Mouse (Mus musculus) hindbrain, postnatal 0 days (tissue): ENCODE data around the gene C1qtnf1. TPM values are rescaled to one million over a fixed set of nuclear protein-coding genes. Genes with fewer than 3 reads are reported as not detected.

Experiments used
- ATAC-seq: fragments of 200-750 bp; cut with Nextera tagmentation; 2 replicates; pipeline ENCODE4 v1.8.0; 2017; ENCODE audit warnings: mild to moderate bottlenecking, moderate TSS enrichment, moderate library complexity
- DNase-seq: peaks from one replicate; pipeline ENCODE4 v3.0.0-alpha.2; 2015; ENCODE audit warnings: low spot score
- H3K27ac ChIP-seq: fragments of 300-500 bp; sonication (generic); 2 replicates; pipeline ENCODE4 v1.5.1; 2014; ENCODE audit warnings: mild to moderate bottlenecking
- H3K27me3 ChIP-seq: fragments of 300-500 bp; sonication (generic); 2 replicates; pipeline ENCODE4 v1.6.1; 2014; ENCODE audit warnings: low read length, mixed read lengths; ENCODE audit not compliant: insufficient read depth
- H3K36me3 ChIP-seq: fragments of 300-500 bp; sonication (generic); 2 replicates; pipeline ENCODE4 v1.6.1; 2014; ENCODE audit warnings: low read length, mixed read lengths; ENCODE audit not compliant: insufficient read depth
- H3K4me1 ChIP-seq: fragments of 300-500 bp; sonication (generic); 2 replicates; pipeline ENCODE4 v1.6.1; 2014; ENCODE audit warnings: antibody characterized with exemption, low read length, mixed read lengths; ENCODE audit not compliant: insufficient read depth
- H3K4me2 ChIP-seq: fragments of 300-500 bp; sonication (generic); 2 replicates; pipeline ENCODE4 v1.6.1; 2014; ENCODE audit warnings: low read depth, mild to moderate bottlenecking, low read length, moderate library complexity, mixed read lengths
- H3K4me3 ChIP-seq: fragments of 300-500 bp; sonication (generic); 2 replicates; pipeline ENCODE4 v1.5.1; 2014; ENCODE audit warnings: low read length
- H3K9ac ChIP-seq: fragments of 300-500 bp; sonication (generic); replicated peaks from 2 replicates; pipeline ENCODE4 v1.6.1; 2014; ENCODE audit warnings: mild to moderate bottlenecking, low read length, moderate library complexity, mixed read lengths
- H3K9me3 ChIP-seq: fragments of 300-500 bp; sonication (generic); 2 replicates; pipeline ENCODE4 v1.6.1; 2016; ENCODE audit warnings: low read length, mixed read lengths
- CTCF ChIP-seq: IDR thresholded peaks from 2 replicates; pipeline ENCODE4 v1.5.1; 2016; ENCODE audit warnings: antibody characterized with exemption, control low read depth, low read depth
- WGBS: fragments of 180-500 bp; shearing (Covaris S2); extraction: QIAGEN DNeasy Blood & Tissue Kit; methylation state at CpG from one replicate; pipeline ENCODE4 v1.1.7; 2014; 5-methylcytosine and 5-hydroxymethylcytosine counted together
- polyA plus RNA-seq: library from polyadenylated mRNA; unstranded; fragments of >200 nt; fragmentation: Nextera tagmentation; extraction: Ambion mirVana; gene quantifications from 2 replicates; pipeline ENCODE4 v1.2.1, GENCODE M21; 2015
- total RNA-seq: library from RNA; depleted of rRNA; stranded (reverse); fragments of >200 nt; gene quantifications from 2 replicates; pipeline ENCODE4 v1.2.3, GENCODE M21; 2014

C1qtnf1 gene
- total and polyA plus RNA-seq, 2 experiments from 2014 or later = 4.3 to 5.4 TPM

DNA sequence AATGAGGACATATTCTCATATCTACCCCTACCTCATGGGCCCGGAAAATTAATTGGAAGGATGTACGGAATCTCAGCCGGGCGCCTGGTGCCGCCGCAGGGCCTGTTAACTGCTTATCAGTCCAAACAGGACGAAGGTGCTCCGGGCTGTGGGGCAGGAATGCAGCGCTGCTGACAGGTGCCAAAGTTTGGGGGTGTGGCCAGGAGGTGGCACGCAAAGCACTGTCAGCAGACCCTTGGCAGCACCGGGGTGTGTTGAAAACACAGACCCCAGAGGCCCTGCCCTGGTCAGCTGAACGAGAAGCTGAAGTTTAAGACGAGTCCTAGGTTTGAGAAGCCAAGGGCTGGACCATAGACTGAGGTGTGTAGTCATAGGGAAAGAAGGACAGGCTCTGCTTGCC is 14.7 kb downstream of the C1qtnf1 start:
- ATAC-seq (no peak), DNase-seq (peak; percentile 21)
- TF ChIP-seq CTCF = no peak
- no peak overlapping the region for H3K4me2 ChIP-seq
- 68% methylated on average over 13 of the region's 13 CpGs for WGBS
- no peaks in the 10 kb centered on the region for H3K9me3 ChIP-seq
- no peak overlapping the region for H3K4me3 ChIP-seq
- H3K9ac ChIP-seq = no peak overlapping the region
- no peak overlapping the region for H3K27ac ChIP-seq
- H3K27me3 ChIP-seq = no peaks in the 10 kb centered on the region
- no peaks in the 10 kb centered on the region for H3K36me3 ChIP-seq
- 0 out of 2 replicates have a peak, but pooled peaks cover 10% of the 10 kb centered on the region for H3K4me1 ChIP-seq

DNA sequence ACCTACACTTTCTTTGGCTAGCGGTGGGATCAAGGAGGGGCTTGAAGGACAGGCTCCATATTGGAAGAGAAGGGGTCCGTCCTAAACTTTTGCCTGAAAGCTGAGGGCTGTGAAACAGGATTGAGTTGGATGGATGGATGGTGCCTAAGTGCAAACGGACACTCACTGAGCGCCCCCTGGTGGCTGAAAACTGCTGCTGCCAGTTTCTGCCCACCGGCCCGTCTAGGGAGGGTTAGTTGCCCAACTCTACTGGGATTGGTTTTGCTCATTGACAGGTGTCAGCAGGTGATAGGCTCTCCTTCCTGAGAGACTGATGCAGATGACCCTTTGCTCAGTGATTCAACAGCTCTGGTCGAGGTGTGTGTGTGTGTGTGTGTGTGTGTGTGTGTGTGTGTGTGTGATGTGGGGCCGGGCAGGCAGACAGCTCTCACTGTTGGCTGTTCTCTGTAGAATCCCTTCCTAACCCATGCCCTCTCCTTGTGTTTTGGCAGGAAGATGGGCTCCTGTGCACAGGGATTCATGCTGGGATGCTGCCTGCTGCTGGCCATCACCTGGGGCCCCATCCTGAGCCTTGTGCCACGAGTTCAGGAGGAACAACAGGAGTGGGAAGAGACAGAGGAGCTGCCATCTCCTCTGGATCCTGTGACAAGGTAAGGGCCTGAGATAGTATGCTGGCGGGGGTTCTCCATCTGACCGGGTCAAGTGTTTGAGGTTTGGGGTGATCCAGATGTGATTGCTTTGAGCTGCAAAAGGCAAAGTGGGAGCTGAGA is 15.4 kb downstream of the C1qtnf1 start:
- Histone ChIP-seq H3K9me3 (no peaks in the 10 kb centered on the region), H3K27ac (no peak overlapping the region), H3K9ac (no peak overlapping the region), H3K27me3 (no peaks in the 10 kb centered on the region), H3K4me3 (no peak overlapping the region), H3K4me1 (0 out of 2 replicates have a peak, but pooled peaks cover 9% of the 10 kb centered on the region), H3K36me3 (no peaks in the 10 kb centered on the region), H3K4me2 (no peak overlapping the region)
- DNase-seq (peak; percentile 85), ATAC-seq (0 out of 2 replicates have a peak, but pooled peaks have one; percentile 36)
- 34% methylated on average over 11 of the region's 11 CpGs for WGBS
- peak; percentile 95 for TF ChIP-seq CTCF

DNA sequence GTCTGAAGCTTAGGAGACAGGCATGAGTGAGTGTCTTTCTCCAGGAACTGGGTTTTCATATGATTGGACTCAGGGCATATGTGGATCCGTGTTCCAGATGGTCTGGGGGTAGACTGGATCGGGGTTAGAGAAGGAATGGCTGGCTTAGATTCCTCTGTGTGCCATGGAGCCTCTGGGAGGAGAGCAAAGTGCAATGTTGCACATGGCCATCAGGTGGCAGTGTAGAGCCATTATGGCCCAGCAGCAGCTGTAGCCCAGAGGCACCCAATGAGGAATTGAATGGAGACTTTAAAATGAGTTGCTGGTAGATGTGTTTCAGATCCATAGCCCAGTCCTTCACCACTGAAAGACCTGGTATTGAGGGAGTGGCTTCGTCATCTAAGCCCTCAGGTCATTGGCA is 17.8 kb downstream of the C1qtnf1 start:
- H3K27ac ChIP-seq = no peak overlapping the region
- ATAC-seq = peak; percentile 84
- H3K4me2 ChIP-seq = no peak overlapping the region
- no peak overlapping the region for H3K9ac ChIP-seq
- no peak overlapping the region for H3K4me3 ChIP-seq
- TF ChIP-seq CTCF = peak; percentile 99
- H3K4me1 ChIP-seq = no peaks in the 10 kb centered on the region
- H3K27me3 ChIP-seq = no peaks in the 10 kb centered on the region
- 10% methylated on average over 3 of the region's 3 CpGs for WGBS
- peak; percentile 88 for DNase-seq
- no peaks in the 10 kb centered on the region for H3K36me3 ChIP-seq
- H3K9me3 ChIP-seq = no peaks in the 10 kb centered on the region

DNA sequence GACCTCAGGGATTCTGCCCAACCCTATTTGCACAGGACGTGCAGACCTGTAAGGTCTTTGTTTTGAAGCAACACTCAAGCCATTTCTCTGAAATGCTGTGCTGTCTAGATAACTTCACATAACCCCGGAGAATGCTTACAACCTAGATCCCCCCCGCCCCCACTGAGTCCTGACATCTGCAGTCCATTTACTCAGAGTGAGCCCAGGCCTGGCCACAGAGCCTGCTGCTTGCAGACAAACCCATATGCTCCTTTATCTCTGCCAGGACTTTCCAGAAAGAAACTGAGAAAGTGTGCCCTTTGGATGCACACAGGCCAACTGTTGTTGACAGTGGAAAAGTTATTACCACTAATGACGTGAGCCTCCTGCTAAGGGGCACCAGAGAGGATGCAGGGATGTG is 19.3 kb downstream of the C1qtnf1 start:
- H3K9me3 ChIP-seq = no peaks in the 10 kb centered on the region
- DNase-seq = no peak
- no peak overlapping the region for H3K9ac ChIP-seq
- no peak for TF ChIP-seq CTCF
- H3K4me1 ChIP-seq = no peaks in the 10 kb centered on the region
- H3K4me3 ChIP-seq = no peak overlapping the region
- no peaks in the 10 kb centered on the region for H3K27me3 ChIP-seq
- H3K36me3 ChIP-seq = no peaks in the 10 kb centered on the region
- 73% methylated on average over 4 of the region's 4 CpGs for WGBS
- no peak overlapping the region for H3K27ac ChIP-seq
- H3K4me2 ChIP-seq = no peak overlapping the region
- ATAC-seq = no peak

DNA sequence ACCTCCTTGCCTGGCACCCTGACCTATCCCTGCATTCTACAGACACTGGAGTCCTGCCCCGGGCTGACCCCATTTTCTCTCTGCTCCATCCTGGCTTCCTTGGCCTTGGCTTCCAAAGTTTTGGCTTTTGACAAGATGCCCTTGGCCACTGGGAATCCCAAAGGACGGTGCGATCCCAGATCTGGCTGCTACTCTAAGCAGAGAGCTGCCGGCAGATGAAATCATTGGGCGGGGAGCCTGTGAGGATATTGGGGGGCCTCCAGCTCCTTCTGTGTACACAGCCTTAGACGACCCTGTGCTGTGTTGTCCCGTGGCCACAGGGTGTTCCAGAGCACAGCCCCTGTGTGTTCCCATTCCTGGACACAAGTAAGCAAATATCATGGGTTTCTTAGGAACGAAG is 20.4 kb downstream of the C1qtnf1 start:
- H3K27ac ChIP-seq = no peak overlapping the region
- H3K36me3 ChIP-seq = no peaks in the 10 kb centered on the region
- DNase-seq (no peak), ATAC-seq (no peak)
- no peak for TF ChIP-seq CTCF
- H3K4me1 ChIP-seq = no peaks in the 10 kb centered on the region
- 73% methylated on average over 8 of the region's 8 CpGs for WGBS
- H3K4me2 ChIP-seq = no peak overlapping the region
- no peak overlapping the region for H3K9ac ChIP-seq
- no peak overlapping the region for H3K4me3 ChIP-seq
- no peaks in the 10 kb centered on the region for H3K27me3 ChIP-seq
- no peaks in the 10 kb centered on the region for H3K9me3 ChIP-seq

DNA sequence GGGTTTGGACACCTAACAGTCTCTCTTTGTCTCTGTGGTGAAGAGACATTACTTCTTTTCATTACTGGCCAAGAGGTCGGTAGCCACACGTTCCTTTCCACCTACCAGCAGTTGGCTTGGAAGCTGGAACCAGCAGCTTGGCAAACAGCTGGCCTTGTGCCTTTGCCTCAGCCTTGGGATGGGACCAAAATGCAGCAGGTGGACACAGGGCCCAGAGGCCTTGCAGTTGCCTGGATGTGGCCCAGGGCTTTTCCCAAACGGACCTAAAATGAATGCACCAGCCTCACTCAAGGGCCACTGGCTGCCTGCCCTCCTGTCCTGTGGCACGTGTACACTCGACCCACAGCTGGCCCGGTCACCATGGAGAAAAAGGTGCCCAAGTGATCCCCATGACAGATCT is 23.2 kb downstream of the C1qtnf1 start:
- ATAC-seq (no peak), DNase-seq (no peak)
- Histone ChIP-seq H3K27me3 (no peaks in the 10 kb centered on the region), H3K9me3 (no peaks in the 10 kb centered on the region), H3K9ac (no peak overlapping the region), H3K27ac (no peak overlapping the region), H3K4me1 (no peaks in the 10 kb centered on the region), H3K36me3 (no peaks in the 10 kb centered on the region), H3K4me2 (no peak overlapping the region), H3K4me3 (no peak overlapping the region)
- no peak for TF ChIP-seq CTCF
- 75% methylated on average over 6 of the region's 6 CpGs for WGBS

DNA sequence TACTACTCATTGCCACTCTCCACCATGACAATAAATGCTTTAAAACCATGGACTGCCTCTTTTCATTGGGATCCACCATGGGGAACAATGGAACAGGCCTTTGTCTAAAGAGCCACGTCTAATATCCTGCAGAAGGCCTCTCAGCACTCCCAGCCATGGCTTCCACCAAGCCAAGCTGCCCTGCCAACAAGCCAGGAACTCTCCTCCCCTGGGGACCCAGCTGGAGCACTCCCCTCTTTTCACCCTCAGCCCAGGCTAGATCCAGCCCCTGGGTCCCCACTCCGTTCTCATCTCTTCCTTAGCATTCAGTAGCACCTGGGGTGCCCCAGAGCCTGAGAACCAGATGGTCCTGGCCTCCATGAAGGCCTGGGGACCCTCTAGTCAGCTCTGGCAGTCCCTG is 25.0 kb downstream of the C1qtnf1 start:
- Histone ChIP-seq H3K4me3 (no peak overlapping the region), H3K4me2 (no peak overlapping the region)

More for the DNA sequence above, 25.0 kb downstream of the C1qtnf1 start:
- ATAC-seq (no peak), DNase-seq (no peak)
- H3K27me3 ChIP-seq = no peaks in the 10 kb centered on the region
- H3K9me3 ChIP-seq = no peaks in the 10 kb centered on the region
- H3K9ac ChIP-seq = no peak overlapping the region
- H3K4me1 ChIP-seq = no peaks in the 10 kb centered on the region
- H3K27ac ChIP-seq = no peak overlapping the region
- WGBS = 56% methylated on average over 2 of the region's 2 CpGs
- no peaks in the 10 kb centered on the region for H3K36me3 ChIP-seq
- TF ChIP-seq CTCF = no peak
